Mouse (Mus musculus) thymus, postnatal 36 days (tissue): ENCODE measurements around the gene Sept5.

Experiments used
- DNase-seq, 2 experiments: peaks; one replicate each; pipeline ENCODE4 v3.0.0; 2022; ENCODE audit warnings: mixed read lengths in 2 of 2

Gene Sept5

GRCm38 (mm10) chr16:18582426-18583148 lies 47.2 kb downstream of the Sept5 start:
- DNase-seq: no peak

DNA sequence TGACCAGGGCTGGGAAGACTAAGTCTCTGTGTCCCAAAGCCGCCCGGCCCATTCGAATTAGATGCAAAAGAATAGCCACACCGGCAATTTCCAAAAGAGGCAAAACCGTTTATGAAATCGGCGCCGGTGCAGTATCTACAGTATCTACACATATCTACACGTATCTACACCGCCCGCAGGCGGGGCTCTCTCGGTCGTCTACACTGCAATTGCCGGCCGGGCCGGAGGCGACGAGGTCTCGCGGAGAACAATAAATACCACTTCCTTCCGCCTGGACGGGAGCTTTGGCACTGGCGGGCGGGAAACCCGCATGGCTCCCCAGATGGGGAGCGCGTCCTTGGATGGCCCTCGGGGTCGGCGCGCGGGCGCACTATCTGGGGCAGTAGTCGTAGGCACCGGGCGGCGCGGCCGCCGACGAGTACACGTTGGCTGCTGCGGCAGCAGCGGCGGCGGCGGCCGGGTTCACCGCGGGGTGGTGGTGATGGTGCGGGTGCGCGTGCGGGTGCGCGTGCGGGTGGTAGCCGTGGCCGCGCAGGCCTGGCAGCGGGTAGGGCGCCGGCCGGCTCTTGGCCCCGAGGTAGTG lies 48.0 kb downstream of the Sept5 start:
- no peak for DNase-seq

- DNase-seq: no peak
These were observed 48.6 kb downstream of the Sept5 start for GRCm38 (mm10) chr16:18581050-18581622.

- DNase-seq: no peak
These were observed 49.4 kb downstream of the Sept5 start for GRCm38 (mm10) chr16:18580389-18580788.

DNA sequence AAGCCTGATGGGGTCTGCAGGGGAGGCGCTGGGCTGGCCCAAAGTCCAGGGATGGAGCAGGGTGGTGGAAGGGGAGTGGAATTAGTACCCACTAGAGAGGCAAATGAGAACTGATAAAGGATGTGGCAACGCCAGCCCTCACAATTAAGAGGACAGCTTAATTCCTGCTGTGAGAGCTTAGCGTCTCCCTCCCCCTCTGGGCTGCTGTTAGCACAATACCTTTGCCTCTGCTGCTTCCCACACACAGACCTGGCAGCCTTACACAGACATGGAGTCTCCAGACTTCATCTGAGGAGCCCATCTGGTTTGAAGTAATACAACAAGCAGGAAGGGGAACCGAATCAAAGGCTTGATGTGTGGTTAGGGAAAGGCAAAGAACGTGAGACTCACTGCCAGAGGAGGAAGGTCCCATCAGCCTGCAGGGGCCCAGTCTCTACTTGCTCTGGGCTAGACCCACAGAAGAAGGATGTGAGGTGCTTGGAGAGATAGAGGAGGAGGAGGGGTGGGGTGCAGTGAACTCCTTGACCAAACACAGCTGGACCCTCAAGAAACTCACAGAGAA lies 52.1 kb downstream of the Sept5 start:
- DNase-seq: no peak

GRCm38 (mm10) chr16:18577071-18577470 lies 52.7 kb downstream of the Sept5 start:
- DNase-seq: no peak

DNA sequence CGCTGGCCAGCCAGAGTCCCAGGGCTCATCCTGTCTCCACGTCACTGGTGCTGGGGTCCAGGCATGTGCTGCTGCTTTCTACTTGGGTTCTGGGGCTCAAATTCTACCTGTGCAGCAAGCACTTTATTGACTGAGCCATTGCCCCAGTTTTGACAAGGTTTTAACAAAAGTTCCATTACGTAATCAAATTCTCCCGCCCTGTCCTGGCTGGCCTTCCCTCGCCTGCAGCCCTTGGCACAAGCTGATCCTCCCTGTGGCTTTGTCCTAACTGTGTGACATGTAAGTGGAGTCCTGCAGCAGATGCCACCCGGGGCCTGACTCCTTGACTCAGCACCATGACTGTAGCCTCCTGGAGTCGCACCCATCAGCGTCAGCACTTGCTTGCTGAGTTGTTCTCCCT lies 55.6 kb downstream of the Sept5 start:
- no peak for DNase-seq
